Mouse (Mus musculus): Measurements from ENCODE around the gene Kcnmb3. TPM values are rescaled to one million over a fixed set of nuclear protein-coding genes. Genes with fewer than 3 reads are reported as not detected.

Kcnmb3 gene
- total and polyA plus RNA-seq, 3 experiments: not detected

DNA sequence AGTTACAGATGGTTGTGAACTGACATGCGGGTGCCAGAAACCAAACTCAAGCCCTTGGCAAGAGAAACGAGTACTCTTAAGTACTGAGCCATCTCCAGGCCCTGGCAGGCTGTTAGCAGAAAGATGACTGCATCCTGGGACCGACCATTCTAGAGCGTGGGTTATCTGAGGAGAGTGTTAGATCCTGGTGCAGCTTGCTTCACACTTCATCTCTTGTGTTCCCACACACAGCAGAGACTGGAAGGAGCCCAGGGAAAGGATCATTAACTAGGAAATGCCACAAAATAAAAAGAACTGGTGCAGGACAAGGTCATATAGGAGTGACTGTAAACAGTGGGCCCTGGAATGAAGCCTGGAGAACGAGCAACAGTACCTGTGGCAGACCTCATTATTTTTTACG is 20.9 kb downstream of the Kcnmb3 start:
- Histone ChIP-seq H3K36me3 (ENCODE audit: control insufficient read depth in 1 of 2, insufficient read depth in 2 of 2, low read length in 2 of 2) (no peaks in the 10 kb centered on the region), H3K9me3 (replicated peaks; ENCODE audit: insufficient read depth, low read length) (no peaks in the 10 kb centered on the region), H3K27me3 (ENCODE audit: control insufficient read depth in 1 of 2, insufficient read depth in 2 of 2, low read length in 2 of 2) (no peaks in the 10 kb centered on the region), H3K79me2 (ENCODE audit: control insufficient read depth, insufficient read depth, low read length, poor library complexity) (no peaks in the 10 kb centered on the region), H3K4me3 (ENCODE audit: control insufficient read depth in 1 of 2, insufficient read depth in 1 of 2, low read depth in 2 of 2, low read length in 2 of 2) (no peak overlapping the region), H3K4me1 (ENCODE audit: control insufficient read depth in 1 of 2, insufficient read depth in 2 of 2, low read length in 2 of 2) (no peaks in the 10 kb centered on the region), H3K27ac (ENCODE audit: control insufficient read depth, low read depth, low read length) (no peak overlapping the region), H3K9ac (ENCODE audit: control insufficient read depth, low read depth, low read length, poor library complexity, severe bottlenecking) (no peak overlapping the region)
- no peak for DNase-seq (ENCODE audit: low read depth, low spot score)
- TF ChIP-seq GATA1 (IDR thresholded peaks at IDR 0.05; ENCODE audit: low read depth, low read length): no peak
- no peak for TF ChIP-seq HCFC1 (IDR thresholded peaks at IDR 0.05; ENCODE audit: low read depth, low read length)

DNA sequence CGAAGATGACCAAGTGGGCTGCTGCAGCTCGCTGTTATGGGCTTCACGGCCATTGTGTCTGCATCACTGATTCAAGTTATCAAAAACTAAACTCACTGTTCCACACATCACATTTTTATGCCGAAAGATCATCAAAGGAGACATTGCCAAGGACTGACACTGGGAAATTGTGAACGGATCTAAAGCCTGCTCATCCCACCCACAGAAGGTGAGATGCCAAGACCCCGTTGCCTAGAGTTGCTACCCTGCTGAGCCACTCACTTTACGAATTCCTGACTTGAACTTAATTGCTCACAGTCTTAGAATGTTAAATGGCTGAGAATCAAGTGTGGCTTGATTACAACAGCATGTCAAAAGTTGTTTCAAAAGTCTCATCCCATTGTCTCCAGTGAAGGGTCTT is 21.6 kb downstream of the Kcnmb3 start:
- Histone ChIP-seq H3K27me3 (ENCODE audit: control insufficient read depth in 1 of 2, insufficient read depth in 2 of 2, low read length in 2 of 2) (no peaks in the 10 kb centered on the region), H3K4me1 (ENCODE audit: control insufficient read depth in 1 of 2, insufficient read depth in 2 of 2, low read length in 2 of 2) (no peaks in the 10 kb centered on the region), H3K27ac (ENCODE audit: control insufficient read depth, low read depth, low read length) (no peak overlapping the region), H3K9me3 (replicated peaks; ENCODE audit: insufficient read depth, low read length) (no peaks in the 10 kb centered on the region), H3K36me3 (ENCODE audit: control insufficient read depth in 1 of 2, insufficient read depth in 2 of 2, low read length in 2 of 2) (no peaks in the 10 kb centered on the region), H3K79me2 (ENCODE audit: control insufficient read depth, insufficient read depth, low read length, poor library complexity) (no peaks in the 10 kb centered on the region), H3K9ac (ENCODE audit: control insufficient read depth, low read depth, low read length, poor library complexity, severe bottlenecking) (no peak overlapping the region), H3K4me3 (ENCODE audit: control insufficient read depth in 1 of 2, insufficient read depth in 1 of 2, low read depth in 2 of 2, low read length in 2 of 2) (no peak overlapping the region)
- DNase-seq (ENCODE audit: low read depth, low spot score): no peak
- TF ChIP-seq TAL1 (IDR thresholded peaks at IDR 0.05; ENCODE audit: low read length) (no peak), JUND (IDR thresholded peaks at IDR 0.05; ENCODE audit: low read depth, low read length) (no peak)

DNA sequence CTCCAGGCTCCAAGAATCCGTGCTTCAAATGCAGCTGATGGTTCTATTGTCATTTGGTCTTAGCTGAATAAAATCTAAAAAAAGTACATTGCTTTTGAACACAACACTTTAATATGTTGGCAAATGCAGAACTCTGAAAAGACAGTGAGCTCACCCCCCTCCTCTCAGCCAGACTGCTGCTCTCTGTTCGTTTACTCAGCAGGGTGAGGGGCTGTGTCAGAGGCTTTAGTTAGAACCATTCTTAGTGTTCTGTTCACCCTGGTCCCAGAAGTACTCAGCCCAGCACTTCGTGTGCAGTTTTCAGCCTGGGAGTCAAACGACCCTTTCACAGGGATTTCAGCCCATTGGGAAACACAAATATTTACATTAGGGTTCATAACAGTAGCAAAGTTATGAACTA is 23.6 kb downstream of the Kcnmb3 start:
- H3K36me3 ChIP-seq (ENCODE audit: control insufficient read depth in 1 of 2, insufficient read depth in 2 of 2, low read length in 2 of 2): no peaks in the 10 kb centered on the region
- no peaks in the 10 kb centered on the region for H3K4me1 ChIP-seq (ENCODE audit: control insufficient read depth in 1 of 2, insufficient read depth in 2 of 2, low read length in 2 of 2)
- H3K4me3 ChIP-seq (ENCODE audit: control insufficient read depth in 1 of 2, insufficient read depth in 1 of 2, low read depth in 2 of 2, low read length in 2 of 2): no peak overlapping the region
- H3K27ac ChIP-seq (ENCODE audit: control insufficient read depth, low read depth, low read length): no peak overlapping the region
- no peaks in the 10 kb centered on the region for H3K27me3 ChIP-seq (ENCODE audit: control insufficient read depth in 1 of 2, insufficient read depth in 2 of 2, low read length in 2 of 2)
- DNase-seq (ENCODE audit: low read depth, low spot score): no peak
- H3K79me2 ChIP-seq (ENCODE audit: control insufficient read depth, insufficient read depth, low read length, poor library complexity): no peaks in the 10 kb centered on the region
- H3K9ac ChIP-seq (ENCODE audit: control insufficient read depth, low read depth, low read length, poor library complexity, severe bottlenecking): no peak overlapping the region
- no peaks in the 10 kb centered on the region for H3K9me3 ChIP-seq (replicated peaks; ENCODE audit: insufficient read depth, low read length)
- TF ChIP-seq POLR2AphosphoS2 (IDR thresholded peaks at IDR 0.05; ENCODE audit: low read length) (no peak), KAT2A (conservative IDR thresholded peaks at IDR 0.05; ENCODE audit: low read depth, low read length) (no peak), ELF1 (IDR thresholded peaks at IDR 0.05; ENCODE audit: low read depth, low read length) (no peak), ZC3H11A (IDR thresholded peaks at IDR 0.05; ENCODE audit: low read depth, low read length) (no peak), POLR2A (IDR thresholded peaks at IDR 0.05; ENCODE audit: control insufficient read depth in 1 of 2, insufficient read depth in 1 of 2, low read depth in 1 of 2, low read length in 2 of 2, poor library complexity in 1 of 2) (no peak), SIN3A (IDR thresholded peaks at IDR 0.05; ENCODE audit: low read length) (no peak), MYB (IDR thresholded peaks at IDR 0.05; ENCODE audit: low read depth, low read length) (no peak), TCF12 (IDR thresholded peaks at IDR 0.05; ENCODE audit: low read depth, low read length) (no peak), MXI1 (IDR thresholded peaks at IDR 0.05; ENCODE audit: low read depth, low read length) (no peak), MEF2A (IDR thresholded peaks at IDR 0.05; ENCODE audit: extremely low read depth, insufficient replicate concordance, low read depth, low read length, poor library complexity, severe bottlenecking) (no peak), MYC (IDR thresholded peaks at IDR 0.05; ENCODE audit: low read depth, low read length) (no peak), CHD1 (IDR thresholded peaks at IDR 0.05; ENCODE audit: low read depth, low read length) (no peak)

Data from MEL (cell line).